Mouse (Mus musculus) spleen, postnatal 36 days (tissue): ENCODE measurements around the gene Serpina3f.
"Not testable (repeated sequence)": the region's sequence is repeated elsewhere in the genome, so short reads cannot be mapped to it uniquely, and the experiment has no call there.

Experiments
- DNase-seq, 2 experiments: peaks; one replicate each; pipeline ENCODE4 v3.0.0; 2022; ENCODE audit warnings: low spot score in 2 of 2, mixed read lengths in 1 of 2

The Serpina3f gene

DNA sequence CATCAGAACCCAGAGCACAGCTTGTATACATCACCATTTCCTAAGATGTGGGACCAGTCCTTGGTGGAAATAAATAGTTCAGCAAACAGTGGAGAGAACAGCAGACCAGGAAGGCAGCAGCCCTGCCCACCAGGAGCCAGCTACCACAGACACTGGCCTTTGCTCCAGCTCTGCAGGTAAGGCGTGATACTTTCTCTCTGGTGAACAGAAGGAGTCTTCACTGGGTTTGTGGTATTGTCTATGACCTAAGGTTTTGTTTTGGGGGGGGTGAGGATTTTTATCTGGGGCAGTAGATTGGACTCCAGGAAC, at the start of gene Serpina3f:
Gene Serpina3f, plus strand, starts transcription at position 100 of the 309 bp plus-strand sequence.
- DNase-seq: no peak

DNA sequence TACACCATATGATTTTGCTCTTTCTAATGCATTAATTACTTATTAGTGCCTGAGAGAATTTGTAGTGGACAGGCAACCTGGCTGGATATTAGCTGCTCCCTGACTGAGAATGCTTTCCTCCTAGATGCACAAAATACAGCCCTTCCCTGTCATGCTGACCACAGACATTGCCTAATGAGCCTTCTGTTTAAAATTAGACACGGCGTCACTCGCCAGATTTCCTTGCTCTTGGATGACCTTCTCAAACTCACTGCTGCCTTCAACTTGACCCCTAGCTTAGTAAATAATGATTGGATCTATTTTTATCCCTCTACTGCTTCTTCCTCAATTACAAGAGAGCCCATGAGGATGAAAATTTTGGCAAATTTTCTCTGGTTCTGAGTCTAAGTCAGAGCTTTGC, 39.6 kb upstream of the Serpina3f start:
- DNase-seq: no peak

DNA sequence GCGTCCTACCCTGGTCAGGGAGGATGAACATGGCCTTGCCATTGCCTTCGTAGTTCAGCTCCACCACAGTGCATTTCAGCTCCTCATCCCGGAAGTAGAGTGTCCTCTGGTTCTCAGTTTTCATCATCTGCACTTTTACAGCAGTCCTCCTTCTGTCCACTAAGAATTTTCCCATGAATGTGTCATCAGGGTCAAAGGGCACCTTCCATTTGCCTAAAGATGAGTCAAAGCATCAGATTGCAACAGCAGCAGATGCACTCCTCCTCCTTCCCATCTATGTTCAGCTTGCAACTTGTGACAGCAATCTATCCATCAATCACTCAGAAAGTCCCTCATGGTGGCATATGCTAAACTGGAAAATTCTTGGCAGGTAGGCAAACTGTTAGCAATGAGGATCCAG, 38.7 kb upstream of the Serpina3f start:
- DNase-seq: no peak

DNA sequence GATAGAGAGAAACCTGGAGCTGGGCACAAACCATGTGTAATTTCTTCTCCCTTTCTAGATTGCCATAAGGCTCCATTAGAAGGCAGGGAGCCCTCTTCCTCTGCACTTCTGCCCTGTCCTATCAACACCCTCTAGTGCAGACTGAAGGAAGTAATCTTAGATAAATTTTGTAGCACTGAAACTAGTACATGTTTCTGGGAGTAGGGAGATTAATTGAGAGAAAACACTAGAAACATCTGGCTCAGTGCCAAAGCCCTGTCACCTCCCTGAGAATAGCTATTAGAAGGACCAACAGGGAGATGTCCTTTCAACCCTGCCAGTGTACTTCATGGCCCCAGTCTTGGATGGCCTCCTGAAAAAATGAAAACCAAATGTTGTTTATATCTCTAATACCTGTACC, 35.8 kb upstream of the Serpina3f start:
- DNase-seq: no peak

DNA sequence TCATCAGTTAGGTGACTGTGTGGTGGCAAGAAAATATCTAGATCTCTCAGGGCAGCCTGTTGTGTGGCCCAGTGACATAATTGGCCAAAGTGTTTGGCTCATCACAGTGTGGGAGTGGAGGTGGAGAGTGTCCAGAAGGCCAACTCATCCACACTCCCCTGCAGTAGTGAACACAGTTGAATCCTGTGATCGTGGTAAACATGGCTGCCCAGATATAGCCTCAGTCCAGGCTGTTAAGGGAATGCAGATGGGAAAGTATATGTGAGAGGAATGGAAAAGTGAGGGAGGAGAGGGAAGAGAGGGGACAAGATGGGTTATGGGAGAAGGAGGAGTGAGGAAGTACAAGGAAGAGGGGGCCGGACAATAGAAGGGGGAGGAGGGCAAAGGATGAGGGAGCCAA, 35.4 kb upstream of the Serpina3f start:
- DNase-seq: no peak

DNA sequence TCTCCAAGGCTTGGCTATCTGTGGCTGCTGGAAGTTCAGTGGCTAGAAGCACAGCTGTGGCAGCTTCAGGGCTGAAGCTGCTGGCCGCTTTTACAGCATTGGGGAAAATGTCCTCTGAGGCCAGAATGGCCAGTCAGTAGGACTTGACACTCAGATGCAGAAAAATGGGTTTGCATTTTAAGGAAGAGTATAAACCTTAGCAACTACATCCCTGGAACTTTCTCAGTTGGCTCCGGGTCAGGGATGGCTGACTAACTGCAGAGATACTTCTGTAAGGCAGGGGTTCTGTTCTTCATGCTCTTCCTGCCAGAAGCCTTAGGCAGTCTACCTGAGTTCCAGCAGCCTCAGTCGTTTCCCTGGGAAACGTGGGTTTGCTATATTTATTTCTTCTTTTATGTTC, 29.3 kb upstream of the Serpina3f start:
- DNase-seq: no peak

DNA sequence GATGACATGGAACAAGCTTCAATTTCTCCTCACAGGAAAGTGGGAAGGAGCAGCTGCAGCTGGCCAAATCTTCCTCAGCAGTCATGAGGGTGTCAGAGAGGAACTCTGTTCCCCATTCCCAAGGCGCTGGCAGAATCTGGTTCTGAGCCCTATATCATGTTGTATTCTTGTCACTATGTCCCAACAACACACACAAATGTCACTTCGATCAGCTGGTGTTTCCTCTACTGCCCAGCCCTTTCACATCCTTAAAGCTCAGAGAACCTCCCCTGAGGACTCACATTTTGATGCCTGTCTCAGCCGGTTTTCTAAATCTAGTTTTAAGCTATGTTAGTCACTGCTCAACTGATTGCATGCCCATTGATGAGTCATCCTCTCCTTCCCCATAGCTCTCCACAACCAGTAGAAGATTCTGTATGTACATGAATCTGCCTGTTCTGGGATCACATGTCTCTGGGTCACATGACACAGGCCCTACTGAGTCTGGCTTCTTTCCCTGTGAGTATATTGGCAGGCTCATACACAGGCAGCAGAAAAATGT, 28.2 kb upstream of the Serpina3f start:
- no peak for DNase-seq

DNA sequence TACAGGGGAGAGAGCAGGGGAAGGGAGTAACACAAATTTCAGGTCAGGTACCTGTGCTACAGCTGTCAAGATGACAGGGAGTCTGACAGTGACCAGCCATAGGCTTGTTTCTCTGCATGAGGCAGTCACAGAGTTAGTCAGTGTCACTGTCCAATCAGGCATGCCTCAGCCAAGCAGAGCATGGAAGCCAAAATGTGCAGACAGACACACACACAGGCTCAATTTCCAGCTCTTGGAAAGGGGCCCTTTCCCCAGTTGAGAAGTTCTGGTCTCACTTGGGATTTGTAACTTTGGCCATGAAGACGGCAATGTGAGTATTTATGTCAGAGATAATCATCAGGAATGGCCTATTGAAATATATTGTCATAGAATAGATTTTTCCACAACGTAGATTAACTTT, 25.1 kb upstream of the Serpina3f start:
- DNase-seq: no peak

DNA sequence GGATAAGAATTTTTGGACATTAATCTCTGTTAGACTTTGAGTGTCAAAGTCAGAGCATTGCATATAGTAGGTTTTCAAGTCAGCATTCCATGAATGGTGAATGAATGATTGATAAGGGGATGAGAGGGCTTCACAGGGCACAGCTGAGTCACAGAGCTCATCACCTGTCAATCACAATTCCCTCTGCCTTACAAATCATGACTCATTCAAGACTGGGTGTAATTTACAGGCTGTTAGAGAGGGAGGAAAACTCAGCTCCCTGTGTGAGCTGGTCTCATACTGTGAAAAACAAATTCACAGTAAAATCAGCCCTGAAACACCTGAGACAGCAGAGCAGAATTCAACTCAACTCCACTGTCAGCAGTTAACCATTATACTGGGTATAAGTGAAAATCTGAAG, 23.5 kb upstream of the Serpina3f start:
- DNase-seq: no peak

DNA sequence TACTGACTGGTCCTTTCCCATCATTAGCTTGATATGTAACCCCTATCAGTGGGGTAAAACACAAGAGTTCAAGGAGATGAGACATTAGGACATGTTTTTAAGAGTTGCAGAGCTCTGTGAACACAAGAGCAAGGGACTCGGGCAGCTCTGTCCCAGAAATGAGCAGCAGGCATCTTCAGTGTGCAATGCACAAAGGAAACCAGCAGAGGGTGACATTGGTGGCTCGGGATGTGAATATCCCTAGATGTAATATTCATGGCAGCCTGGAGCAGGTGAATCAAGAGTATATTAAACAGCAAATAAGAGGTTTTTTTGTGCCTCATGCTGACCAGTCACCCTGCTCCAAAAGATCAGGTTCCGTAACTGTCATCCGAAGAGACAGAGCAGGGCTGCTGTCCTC, 5.2 kb upstream of the Serpina3f start:
- DNase-seq: no peak

DNA sequence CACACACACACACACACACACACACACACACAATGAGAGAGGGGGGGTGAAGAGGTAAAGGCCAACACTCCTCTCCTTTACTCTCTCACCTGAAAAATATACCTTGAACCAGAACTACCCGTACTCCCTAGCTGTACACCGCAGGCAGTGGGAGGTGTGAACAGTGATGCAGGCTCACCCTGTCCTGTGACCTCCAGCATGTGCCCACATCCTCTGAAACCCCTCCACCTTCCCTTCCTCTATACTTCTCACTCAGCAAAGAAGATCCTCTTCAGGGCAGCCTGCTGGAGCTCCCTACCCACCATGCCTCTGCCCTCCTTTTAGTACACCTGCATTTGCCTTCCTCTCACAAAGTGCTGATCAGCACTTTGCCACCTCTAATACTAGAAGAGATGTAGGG, 4.5 kb upstream of the Serpina3f start:
- no peak for DNase-seq

DNA sequence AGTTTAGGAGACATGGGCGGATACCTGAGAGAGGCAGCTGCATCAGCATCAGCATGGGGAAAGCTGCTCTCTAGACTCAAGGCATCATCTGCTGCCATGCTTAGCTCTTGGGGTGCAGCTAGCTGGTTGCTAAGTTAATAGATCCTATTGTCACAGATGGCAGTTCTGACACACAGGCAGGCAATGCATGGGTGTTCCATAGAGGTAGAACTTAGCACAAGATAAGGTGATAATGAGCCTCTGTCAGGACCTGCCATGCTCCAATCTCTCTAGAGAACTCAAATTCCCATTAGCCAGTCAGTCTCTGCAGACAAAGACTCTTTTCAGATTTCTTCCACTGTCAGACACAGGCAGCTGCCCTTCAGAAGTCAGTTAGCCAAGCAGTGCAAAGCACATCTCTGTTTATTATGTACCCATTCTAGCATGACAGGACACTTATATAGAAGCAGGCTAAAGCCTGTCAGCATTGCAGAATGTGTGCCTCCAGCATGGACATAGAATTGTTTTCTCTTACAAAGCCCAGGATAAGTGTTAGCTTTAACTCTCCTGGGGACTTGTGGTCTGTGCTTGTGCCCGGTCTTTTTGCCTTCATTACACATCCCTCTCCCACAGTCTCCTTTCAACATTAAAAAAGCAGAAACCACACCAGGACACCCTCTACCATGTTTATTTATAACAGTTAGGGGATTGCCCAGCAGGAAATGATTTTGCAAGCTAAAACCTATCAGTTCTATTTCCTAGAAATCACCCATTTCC, 477 bp upstream of the Serpina3f start:
- peak; percentile 10 to 24 for DNase-seq

DNA sequence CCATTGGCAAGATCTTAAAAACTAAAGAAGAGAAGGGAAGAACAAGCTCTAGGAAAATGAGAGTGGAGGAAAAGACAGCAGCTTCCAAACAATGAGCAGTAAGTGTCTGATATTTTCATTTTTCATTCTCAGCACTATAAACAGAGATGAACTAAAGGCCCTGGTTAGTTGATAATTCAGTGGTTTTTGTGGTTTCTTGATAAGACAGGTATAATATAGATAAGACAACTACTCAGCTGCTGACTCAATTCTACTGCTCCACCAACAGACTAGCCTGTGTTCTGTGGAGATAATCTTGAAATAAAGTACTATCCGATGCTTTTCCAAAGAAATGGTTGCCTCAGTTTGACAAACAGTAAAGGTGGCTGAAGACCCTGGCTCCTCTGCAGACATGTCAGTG, 905 bp downstream of the Serpina3f start:
- DNase-seq: no peak

DNA sequence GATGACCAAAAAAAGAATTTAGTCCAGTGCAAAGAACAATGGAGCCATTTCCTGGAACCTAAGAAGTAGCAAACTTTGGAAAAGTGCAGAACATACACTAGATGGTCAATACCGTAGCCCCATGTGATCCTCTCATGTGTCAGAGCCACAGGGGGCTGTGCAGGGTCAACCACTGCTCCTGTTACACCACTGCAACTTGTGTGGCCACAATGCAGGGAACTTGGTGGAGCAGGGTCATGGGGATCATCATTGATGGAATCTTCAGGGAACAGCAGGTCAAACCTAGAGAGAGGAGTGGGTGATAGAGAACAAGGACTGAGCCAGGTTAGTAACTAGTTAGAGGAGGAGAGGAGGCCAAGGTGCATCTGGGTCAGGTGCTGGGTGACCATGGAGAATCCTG, 7.3 kb downstream of the Serpina3f start:
- no peak for DNase-seq

DNA sequence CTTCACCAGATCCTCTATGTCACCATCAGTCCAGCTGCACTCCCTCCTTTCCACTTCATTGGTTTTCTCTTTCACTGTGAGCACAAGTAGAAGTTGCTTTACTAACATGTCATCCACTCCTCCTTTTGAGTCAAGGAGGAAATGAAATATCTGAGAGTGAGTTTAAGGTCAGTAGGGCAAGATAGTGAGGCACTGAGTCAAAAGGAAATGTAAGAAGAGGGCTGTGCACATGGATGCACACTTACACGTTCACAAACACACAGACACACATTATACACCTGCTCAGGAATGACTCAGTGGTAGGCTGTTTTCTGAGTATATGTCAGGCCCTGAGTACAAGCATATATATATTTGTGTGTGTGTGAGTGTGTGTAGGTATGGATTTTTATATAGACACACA, 9.3 kb downstream of the Serpina3f start:
- DNase-seq: no peak

DNA sequence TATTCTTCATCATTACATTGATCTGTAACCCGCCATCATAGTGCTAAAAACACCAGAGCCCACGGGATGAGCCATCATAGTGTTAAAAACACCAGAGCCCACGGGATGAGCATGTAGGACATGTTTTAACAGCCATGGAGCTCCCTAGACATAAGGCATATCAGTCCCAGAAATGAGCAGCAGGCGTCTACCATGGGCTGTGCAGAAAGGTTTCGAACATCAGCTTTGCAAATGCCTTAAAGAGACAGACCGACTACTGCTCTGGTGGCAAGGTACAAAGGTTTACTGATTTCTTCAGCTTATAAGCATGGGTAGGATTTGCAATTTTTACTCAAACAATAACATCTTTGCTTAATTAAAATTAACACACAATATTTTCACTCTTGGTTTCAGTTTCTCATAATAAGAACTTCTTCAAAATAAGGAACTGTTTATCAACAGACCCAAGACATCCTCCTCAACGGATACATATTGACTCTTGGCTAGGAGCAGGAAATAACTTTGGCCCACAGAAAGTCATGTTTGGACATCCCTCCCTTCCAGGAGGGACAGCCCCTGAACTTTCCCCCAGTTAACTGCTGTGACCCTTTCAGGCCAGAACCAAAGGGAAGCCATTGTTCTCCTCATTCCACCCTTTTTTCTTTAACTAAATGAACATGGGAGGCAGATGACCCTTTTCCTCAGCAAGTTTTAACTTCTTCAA, 10.4 kb downstream of the Serpina3f start:
- peak; percentile 12 to 20 for DNase-seq

DNA sequence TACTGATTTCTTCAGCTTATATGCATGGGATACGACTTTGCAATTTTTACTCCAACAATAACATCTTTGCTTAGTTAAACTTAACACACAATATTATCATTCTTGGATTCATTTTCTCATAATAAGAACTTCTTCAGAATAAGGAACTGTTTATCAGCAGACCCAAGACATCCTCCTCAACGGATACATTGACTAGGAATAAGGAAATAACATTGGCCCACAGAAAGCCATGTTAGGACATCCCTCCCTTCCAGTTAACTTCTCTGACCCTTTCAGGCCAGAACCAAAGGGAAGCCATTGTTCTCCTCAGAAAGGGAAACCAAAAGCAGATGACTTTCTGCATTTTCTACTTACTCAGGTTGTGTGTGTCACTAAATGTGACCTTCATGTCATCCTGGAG, 16.4 kb downstream of the Serpina3f start:
- no peak for DNase-seq

DNA sequence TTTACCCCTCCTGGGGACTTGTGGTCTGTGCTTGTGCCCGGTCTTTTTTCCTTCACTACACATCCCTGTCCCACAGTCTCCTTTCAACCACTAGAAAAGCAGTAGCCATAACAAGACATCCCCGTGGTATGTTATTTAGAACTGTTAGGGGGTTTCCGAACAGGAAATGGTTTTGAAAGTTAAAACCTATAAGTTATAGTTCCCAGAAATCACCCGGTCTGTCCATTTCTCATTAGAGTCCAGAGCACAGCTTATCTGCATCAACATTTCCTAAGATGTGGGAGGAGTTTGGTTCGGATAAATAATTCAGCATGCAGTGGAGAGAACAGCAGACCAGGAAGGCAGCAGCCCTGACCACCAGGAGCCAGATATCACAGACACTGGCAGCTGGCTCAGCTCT, 21.6 kb downstream of the Serpina3f start, which contains the start of gene Serpina3g:
Gene Serpina3g, plus strand, starts transcription at position 331 of the 400 bp plus-strand sequence.
- DNase-seq: peak; percentile 4 to 32

DNA sequence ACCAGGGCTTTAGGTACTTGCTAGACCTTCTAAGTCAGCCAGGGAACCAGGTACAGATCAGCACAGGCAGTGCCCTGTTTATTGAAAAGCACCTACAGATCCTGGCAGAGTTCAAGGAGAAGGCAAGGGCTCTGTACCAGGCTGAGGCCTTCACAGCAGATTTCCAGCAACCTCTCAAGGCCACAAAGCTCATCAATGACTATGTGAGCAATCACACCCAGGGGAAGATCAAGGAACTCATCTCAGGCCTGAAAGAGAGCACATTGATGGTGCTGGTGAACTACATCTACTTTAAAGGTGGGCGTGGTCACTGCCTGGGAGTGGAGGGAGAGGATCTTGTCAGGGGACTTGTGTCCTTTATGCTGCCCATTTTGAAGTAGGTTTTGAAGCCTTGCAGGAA, 23.7 kb downstream of the Serpina3f start:
- DNase-seq: not testable (repeated sequence)

DNA sequence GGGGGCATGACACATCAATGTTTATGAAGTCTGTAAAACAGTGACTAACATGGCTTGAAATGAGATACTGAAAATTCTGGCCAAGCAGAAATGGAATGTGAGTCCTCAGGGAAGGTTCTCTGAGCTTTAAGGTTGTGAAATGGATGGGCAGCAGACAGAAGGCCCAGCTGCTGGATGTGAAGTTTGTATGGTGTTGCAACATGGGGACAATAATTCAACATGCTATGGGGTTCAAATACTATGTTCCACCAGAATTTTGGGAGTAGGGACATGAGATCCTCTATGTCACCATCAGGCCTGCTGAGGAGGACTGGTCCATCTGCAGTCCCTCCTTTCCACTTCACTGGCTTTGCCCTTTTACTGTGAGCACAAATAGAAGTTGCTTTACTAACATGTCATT, 29.0 kb downstream of the Serpina3f start:
- no peak for DNase-seq

DNA sequence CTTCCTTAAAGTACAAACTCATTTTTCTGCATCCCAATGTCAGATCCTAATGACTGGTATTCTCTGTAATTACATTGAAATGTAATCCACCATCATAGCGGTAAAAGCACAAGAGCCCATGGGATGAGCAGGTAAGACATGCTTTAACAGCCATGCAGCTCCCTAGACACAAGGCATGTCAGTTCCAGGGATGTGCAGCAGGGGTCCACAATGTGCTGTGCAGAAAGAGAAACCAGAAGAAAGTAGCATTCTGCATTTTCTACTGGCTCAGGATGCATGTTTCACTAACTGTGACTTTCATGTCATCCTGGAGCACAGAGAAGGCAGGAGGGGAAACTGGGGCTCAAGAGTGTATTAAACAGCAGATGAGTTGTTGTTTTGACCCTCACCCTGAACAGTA, 30.7 kb downstream of the Serpina3f start:
- DNase-seq: no peak

DNA sequence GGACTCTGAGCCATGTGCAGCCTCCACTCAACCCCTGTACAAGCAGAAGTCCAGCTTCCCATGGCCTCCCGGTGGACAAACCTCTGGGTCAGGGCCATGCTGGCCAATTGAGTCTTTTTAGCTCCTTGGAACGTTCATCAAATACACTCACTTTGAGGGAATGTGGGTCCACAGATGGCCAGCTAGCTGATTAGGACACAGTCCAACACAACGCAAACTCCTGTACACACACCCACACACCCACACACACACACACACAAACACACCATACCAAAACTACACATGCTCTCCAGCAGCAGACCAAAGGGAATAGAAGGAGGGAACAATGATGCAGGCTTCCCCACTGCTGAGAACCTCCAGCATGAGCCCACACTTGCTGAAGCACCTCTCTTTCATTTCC, 31.3 kb downstream of the Serpina3f start:
- no peak for DNase-seq

DNA sequence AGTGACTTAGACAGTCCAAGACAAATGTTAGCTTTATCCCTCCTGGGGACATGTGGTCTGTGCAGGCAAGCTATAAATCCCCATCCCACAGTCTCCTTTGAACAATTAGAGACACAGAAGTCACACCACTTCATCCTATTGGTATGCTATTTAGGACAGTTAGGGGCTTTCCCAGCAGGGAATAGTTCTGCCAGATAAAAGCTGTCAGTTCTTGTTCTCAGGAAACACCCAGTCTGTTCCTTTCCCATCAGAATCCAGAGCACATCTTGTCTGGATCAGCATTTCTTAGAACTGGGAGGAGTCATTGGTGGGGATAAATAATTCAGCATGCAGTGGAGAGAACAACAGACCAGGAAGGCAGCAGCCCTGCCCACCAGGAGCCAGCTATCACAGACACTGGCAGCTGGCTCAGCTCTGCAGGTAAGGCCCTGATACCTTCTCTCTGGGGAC, 33.2 kb downstream of the Serpina3f start:
- DNase-seq: no peak
